Mouse (Mus musculus): ENCODE results near the gene Map2k6. TPM values are rescaled to one million over a fixed set of nuclear protein-coding genes. Genes with fewer than 3 reads are reported as not detected.
A peak's percentile ranks its signal among the peaks of the same experiment; 100 is the strongest.

Gene Map2k6
- polyA plus RNA-seq, 1 experiment from 2014 or later: 4.2 TPM

DNA sequence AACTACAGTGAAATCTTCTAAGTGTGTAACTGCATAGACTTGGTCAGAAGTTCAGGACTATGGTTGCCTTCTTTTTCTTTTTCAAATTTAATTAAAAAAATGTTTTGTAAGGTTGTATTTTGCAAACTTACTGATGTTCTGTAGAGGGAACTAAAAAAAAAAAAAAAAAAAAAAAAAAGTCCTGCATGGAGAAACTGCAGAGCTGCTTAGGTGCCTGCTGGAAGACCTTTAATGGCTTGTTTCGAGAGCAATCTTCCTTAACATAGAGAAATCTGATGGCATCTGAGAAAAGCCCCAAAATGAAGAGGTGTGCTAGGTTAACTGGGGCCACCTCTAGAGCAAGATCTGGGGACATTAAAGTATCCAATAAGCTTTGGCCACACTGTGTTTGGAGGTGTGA lies 1.4 kb downstream of the Map2k6 start:
- TF ChIP-seq CTCF (IDR thresholded peaks at IDR 0.05; ENCODE audit: low read depth) (no peak), EP300 (IDR thresholded peaks at IDR 0.05; ENCODE audit: low read depth) (no peak)
- Histone ChIP-seq H3K9me3 (ENCODE audit: low read length) (no peaks in the 10 kb centered on the region), H3K4me2 (ENCODE audit: low read depth, low read length) (peak overlapping the region; percentile 93), H3K9ac (replicated peaks) (no peak overlapping the region; the same call in 1 of the 2 replicates), H3K36me3 (replicated peaks; ENCODE audit: insufficient read depth, low read length) (no peaks in the 10 kb centered on the region), H3K4me3 (ENCODE audit: low read depth, low read length) (peak overlapping the region; percentile 66; the same call in 1 of the 2 replicates), H3K27me3 (ENCODE audit: insufficient read depth, low read length) (no peaks in the 10 kb centered on the region), H3K4me1 (ENCODE audit: insufficient read depth) (peaks cover 10% of the 10 kb centered on the region), H3K27ac (ENCODE audit: low read depth) (no peak overlapping the region)
- ATAC-seq (no peak), DNase-seq (no peak)
- WGBS (ENCODE audit: insufficient replicate concordance): 48% methylated on average over 1 of the region's 1 CpGs

DNA sequence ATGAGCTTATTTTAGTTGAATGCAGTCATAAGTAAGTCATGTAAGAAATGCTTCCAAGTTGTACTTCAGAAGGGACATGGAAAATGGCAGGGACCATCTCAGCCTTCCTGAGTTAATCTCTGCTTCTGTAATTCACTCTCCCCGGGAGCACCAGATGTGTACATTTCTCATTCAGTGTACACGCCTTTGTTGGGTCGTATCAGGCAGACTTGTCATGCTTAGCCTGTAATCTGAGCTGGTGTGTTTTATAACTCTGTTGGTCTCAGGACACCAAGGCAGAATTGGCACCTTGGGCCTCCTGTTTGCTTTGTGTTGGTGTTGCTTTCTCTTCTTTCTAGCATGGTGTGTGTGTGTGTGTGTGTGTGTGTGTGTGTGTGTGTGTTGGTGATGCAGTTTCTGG lies 3.7 kb downstream of the Map2k6 start:
- Histone ChIP-seq H3K4me2 (ENCODE audit: low read depth, low read length) (no peak overlapping the region), H3K4me3 (ENCODE audit: low read depth, low read length) (no peak overlapping the region), H3K9ac (replicated peaks) (0 out of 2 replicates have a peak overlapping the region, but pooled peaks have one; percentile 12), H3K27ac (ENCODE audit: low read depth) (no peak overlapping the region; the same call in 1 of the 2 replicates), H3K4me1 (ENCODE audit: insufficient read depth) (peaks cover 10% of the 10 kb centered on the region), H3K36me3 (replicated peaks; ENCODE audit: insufficient read depth, low read length) (no peaks in the 10 kb centered on the region), H3K9me3 (ENCODE audit: low read length) (no peaks in the 10 kb centered on the region), H3K27me3 (ENCODE audit: insufficient read depth, low read length) (no peaks in the 10 kb centered on the region)
- no peak for TF ChIP-seq CTCF (IDR thresholded peaks at IDR 0.05; ENCODE audit: low read depth)
- no peak for TF ChIP-seq EP300 (IDR thresholded peaks at IDR 0.05; ENCODE audit: low read depth)
- 42% methylated on average over 3 of the region's 3 CpGs for WGBS (ENCODE audit: insufficient replicate concordance)
- ATAC-seq (no peak), DNase-seq (no peak)

DNA sequence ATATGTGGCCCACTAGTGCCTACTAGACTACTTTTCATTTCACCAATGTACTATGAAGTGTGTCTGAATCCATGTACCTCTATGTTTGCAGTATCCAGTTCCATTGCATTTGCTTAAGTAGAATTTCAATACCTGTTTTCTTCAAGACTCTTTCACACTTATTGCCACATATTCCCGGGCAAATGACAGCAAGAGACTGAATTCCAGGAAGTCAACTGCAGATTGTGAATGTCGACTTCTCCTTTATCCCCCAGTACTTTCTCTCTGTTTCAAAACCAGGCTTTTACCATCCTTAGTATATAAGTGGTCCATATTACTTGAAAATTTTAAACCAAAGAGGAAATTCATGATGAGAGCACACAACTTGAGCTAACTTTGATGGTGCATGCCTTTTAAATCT lies 4.7 kb downstream of the Map2k6 start:
- H3K9ac ChIP-seq (replicated peaks): no peak overlapping the region
- WGBS (ENCODE audit: insufficient replicate concordance): 45% methylated on average over 2 of the region's 2 CpGs
- no peaks in the 10 kb centered on the region for H3K36me3 ChIP-seq (replicated peaks; ENCODE audit: insufficient read depth, low read length)
- no peak overlapping the region for H3K4me3 ChIP-seq (ENCODE audit: low read depth, low read length)
- no peak overlapping the region for H3K27ac ChIP-seq (ENCODE audit: low read depth)
- H3K4me2 ChIP-seq (ENCODE audit: low read depth, low read length): no peak overlapping the region
- H3K4me1 ChIP-seq (ENCODE audit: insufficient read depth): peaks cover 10% of the 10 kb centered on the region
- DNase-seq: no peak
- TF ChIP-seq EP300 (IDR thresholded peaks at IDR 0.05; ENCODE audit: low read depth) (no peak), CTCF (IDR thresholded peaks at IDR 0.05; ENCODE audit: low read depth) (no peak)
- H3K27me3 ChIP-seq (ENCODE audit: insufficient read depth, low read length): no peaks in the 10 kb centered on the region
- ATAC-seq: no peak
- H3K9me3 ChIP-seq (ENCODE audit: low read length): no peaks in the 10 kb centered on the region

DNA sequence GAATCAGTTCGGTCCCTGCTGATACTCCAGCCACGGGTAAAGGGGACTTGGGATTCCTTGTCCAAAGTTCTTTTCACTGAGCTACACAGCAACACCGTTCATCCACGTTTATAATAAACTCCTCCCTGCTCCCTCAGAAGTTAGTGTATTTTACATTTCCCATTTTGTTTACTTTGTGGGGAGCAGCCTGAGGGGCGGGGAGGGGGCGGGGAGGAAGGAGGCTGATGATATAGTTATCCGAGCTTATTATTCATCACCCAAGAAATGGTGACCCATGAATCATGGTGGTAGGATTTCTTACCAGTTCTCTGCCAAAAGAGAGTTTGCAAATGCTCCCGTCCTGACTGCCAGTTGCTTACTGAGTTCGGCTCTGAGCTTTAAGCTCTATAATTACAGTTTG lies 6.7 kb downstream of the Map2k6 start:
- 56% methylated on average over 9 of the region's 9 CpGs for WGBS (ENCODE audit: insufficient replicate concordance)
- Histone ChIP-seq H3K27me3 (ENCODE audit: insufficient read depth, low read length) (no peaks in the 10 kb centered on the region), H3K27ac (ENCODE audit: low read depth) (peak overlapping the region; percentile 5; the same call in 1 of the 2 replicates), H3K4me3 (ENCODE audit: low read depth, low read length) (no peak overlapping the region), H3K9ac (replicated peaks) (no peak overlapping the region), H3K36me3 (replicated peaks; ENCODE audit: insufficient read depth, low read length) (no peaks in the 10 kb centered on the region), H3K4me1 (ENCODE audit: insufficient read depth) (peaks cover under 1% of the 10 kb centered on the region), H3K4me2 (ENCODE audit: low read depth, low read length) (peak overlapping the region; percentile 7; the same call in 1 of the 2 replicates), H3K9me3 (ENCODE audit: low read length) (no peaks in the 10 kb centered on the region)
- DNase-seq (no peak), ATAC-seq (no peak)
- no peak for TF ChIP-seq CTCF (IDR thresholded peaks at IDR 0.05; ENCODE audit: low read depth)
- no peak for TF ChIP-seq EP300 (IDR thresholded peaks at IDR 0.05; ENCODE audit: low read depth)

DNA sequence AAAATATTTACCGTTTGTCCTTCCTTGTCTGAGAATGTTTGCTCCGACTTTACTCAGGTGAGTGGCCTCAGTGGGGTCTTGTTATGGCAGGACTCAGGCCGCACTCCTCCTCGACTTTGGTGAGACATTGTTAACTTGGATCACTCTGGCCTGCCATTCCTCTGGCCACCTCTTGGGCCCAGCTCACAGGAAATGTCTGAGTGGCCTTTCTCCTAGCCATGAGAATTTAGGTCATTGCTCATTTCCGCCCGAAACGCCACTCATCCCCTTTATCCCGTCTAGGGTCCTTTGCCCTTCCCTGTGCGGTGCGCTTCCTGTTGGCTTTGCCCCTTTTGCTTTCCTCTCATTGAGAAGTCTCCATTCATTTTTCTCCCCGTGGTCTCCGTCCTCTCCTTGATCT lies 10.2 kb downstream of the Map2k6 start:
- DNase-seq (no peak), ATAC-seq (no peak)
- no peaks in the 10 kb centered on the region for H3K9me3 ChIP-seq (ENCODE audit: low read length)
- H3K9ac ChIP-seq (replicated peaks): no peak overlapping the region
- no peaks in the 10 kb centered on the region for H3K27me3 ChIP-seq (ENCODE audit: insufficient read depth, low read length)
- H3K4me3 ChIP-seq (ENCODE audit: low read depth, low read length): no peak overlapping the region
- 0 out of 2 replicates have a peak, but pooled peaks have one; percentile 17 for TF ChIP-seq CTCF (IDR thresholded peaks at IDR 0.05; ENCODE audit: low read depth)
- no peak for TF ChIP-seq EP300 (IDR thresholded peaks at IDR 0.05; ENCODE audit: low read depth)
- H3K4me1 ChIP-seq (ENCODE audit: insufficient read depth): no peaks in the 10 kb centered on the region
- no peaks in the 10 kb centered on the region for H3K36me3 ChIP-seq (replicated peaks; ENCODE audit: insufficient read depth, low read length)
- no peak overlapping the region for H3K27ac ChIP-seq (ENCODE audit: low read depth)
- no peak overlapping the region for H3K4me2 ChIP-seq (ENCODE audit: low read depth, low read length)
- 77% methylated on average over 12 of the region's 12 CpGs for WGBS (ENCODE audit: insufficient replicate concordance)

DNA sequence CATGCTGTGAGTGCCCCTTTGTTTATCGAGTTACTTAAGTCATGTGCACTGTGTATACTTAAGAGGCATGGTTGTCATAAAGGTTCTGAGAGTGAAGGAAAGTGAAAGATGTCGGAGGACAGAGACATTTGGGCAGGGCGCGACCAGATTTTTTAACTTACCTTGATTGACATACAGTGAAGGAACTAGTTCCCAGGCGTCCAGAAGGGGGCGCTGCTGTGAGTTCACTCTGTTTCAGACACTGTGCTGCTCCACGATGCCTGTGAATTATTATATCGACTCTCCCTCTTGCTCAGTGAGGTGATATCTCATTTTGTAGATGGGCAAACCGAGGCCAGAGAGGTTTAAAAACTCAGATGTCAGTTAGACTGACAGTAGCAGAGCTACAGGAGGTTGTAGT lies 10.9 kb downstream of the Map2k6 start:
- Histone ChIP-seq H3K4me1 (ENCODE audit: insufficient read depth) (no peaks in the 10 kb centered on the region), H3K4me3 (ENCODE audit: low read depth, low read length) (no peak overlapping the region), H3K27me3 (ENCODE audit: insufficient read depth, low read length) (no peaks in the 10 kb centered on the region), H3K36me3 (replicated peaks; ENCODE audit: insufficient read depth, low read length) (no peaks in the 10 kb centered on the region), H3K9me3 (ENCODE audit: low read length) (no peaks in the 10 kb centered on the region), H3K4me2 (ENCODE audit: low read depth, low read length) (no peak overlapping the region), H3K9ac (replicated peaks) (no peak overlapping the region), H3K27ac (ENCODE audit: low read depth) (no peak overlapping the region)
- peak; percentile 75 for DNase-seq
- TF ChIP-seq EP300 (IDR thresholded peaks at IDR 0.05; ENCODE audit: low read depth) (no peak), CTCF (IDR thresholded peaks at IDR 0.05; ENCODE audit: low read depth) (peak; percentile 73)
- peak; percentile 53; the same call in 1 of the 2 replicates for ATAC-seq
- 53% methylated on average over 9 of the region's 9 CpGs for WGBS (ENCODE audit: insufficient replicate concordance)

DNA sequence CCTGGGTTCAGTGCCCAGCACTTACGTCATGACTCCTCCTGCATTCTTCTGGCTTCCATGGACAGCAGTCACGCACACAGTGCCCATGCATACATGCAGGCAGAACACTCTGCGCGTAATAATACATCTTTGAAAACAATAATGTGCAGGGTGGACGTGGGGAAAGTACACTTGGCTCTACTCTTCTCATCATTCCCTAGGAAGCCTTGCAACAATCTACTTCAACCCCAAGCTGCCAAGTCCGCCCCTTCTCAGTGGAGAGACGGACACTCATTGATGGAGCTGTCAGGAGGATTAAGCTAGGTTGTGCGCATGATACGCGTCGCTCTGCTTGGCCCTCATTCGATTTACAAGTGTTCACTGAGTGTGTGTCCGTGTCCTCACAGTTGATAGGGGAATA lies 12.7 kb downstream of the Map2k6 start:
- no peaks in the 10 kb centered on the region for H3K4me1 ChIP-seq (ENCODE audit: insufficient read depth)
- H3K4me3 ChIP-seq (ENCODE audit: low read depth, low read length): no peak overlapping the region
- no peak overlapping the region for H3K27ac ChIP-seq (ENCODE audit: low read depth)
- H3K9me3 ChIP-seq (ENCODE audit: low read length): no peaks in the 10 kb centered on the region
- no peak overlapping the region for H3K4me2 ChIP-seq (ENCODE audit: low read depth, low read length)
- no peak for ATAC-seq
- no peak for DNase-seq
- no peaks in the 10 kb centered on the region for H3K36me3 ChIP-seq (replicated peaks; ENCODE audit: insufficient read depth, low read length)
- 88% methylated on average over 13 of the region's 13 CpGs for WGBS (ENCODE audit: insufficient replicate concordance)
- no peaks in the 10 kb centered on the region for H3K27me3 ChIP-seq (ENCODE audit: insufficient read depth, low read length)
- H3K9ac ChIP-seq (replicated peaks): no peak overlapping the region
- no peak for TF ChIP-seq EP300 (IDR thresholded peaks at IDR 0.05; ENCODE audit: low read depth)
- TF ChIP-seq CTCF (IDR thresholded peaks at IDR 0.05; ENCODE audit: low read depth): no peak

Data from liver, postnatal 0 days (tissue).